Mouse (Mus musculus) cerebellum, postnatal 36 days (tissue): ENCODE results near the gene Dcaf12.

ENCODE experiments used
- DNase-seq, 2 experiments: peaks; one replicate each; pipeline ENCODE4 v3.0.0; 2021 to 2022; ENCODE audit warnings: mixed read lengths in 2 of 2

The Dcaf12 gene

DNA sequence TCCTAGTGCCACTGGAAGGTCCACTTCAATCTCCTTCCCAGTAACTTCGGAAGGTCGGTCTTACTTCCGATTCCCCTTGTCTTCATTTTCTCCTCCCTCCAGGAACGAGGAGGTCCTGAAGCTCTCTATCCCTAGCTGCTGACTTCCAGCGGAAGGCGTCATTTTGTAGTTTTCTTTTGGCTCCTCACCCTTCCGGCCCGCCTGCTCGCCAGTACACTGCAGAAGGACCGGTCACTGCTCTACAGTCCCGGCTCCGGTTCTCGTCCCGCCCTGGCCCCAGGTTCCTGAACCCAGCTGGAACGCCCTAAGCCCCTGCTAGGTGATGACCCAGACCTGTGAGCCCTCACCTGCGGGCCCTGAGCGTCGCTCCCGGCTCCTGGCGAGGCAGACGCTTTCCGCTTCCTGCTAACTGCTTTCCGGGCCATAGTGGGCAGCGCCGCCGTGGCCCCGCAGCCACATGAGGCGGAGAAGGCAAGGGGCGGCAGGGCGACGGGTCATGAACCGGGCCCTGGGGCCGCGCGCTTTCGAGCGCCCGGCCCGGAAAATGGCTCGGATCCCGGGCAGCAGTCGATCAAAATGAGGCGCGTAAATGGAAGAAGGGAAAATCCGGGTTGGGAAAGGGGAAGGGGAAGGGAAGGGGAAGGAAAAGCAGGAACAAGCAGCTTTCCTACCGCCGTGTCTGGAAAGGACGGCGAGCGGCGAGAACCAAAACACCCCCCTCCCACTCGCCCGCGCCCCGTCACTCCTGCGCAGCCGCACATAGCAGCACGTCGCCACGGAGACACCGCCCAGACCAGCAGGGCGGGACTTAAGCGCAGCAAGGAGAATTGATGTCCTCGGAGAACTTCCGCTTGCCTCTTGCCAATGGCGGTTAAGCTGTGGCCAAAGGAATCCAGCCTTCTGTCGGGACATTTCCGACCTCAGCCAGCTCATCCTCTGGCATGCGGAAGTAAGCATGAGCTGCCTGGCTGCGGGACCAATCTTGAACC lies at the start of gene Dcaf12:
Gene Dcaf12, minus strand, starts transcription at position 749 of the 989 bp plus-strand sequence.
- peak; percentile 92 to 95 for DNase-seq

DNA sequence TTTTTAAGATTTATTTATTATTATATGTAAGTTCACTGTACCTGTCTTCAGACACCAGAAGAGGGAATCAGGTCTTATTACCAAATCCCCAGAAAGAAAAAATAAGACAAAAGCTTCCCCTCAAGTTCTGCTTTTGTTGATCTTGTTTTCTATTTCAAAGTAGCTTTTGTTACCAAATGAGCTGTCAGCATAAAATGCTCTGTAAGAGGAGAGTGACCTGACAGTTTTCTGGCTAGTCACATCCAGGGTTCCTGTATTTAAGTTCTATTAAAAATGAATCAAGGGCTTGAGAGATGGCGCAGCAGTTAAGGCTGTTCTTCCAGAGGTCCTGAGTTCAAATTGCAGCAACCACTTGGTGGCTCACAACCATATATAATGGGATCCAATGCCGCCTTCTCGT lies 46.4 kb upstream of the Dcaf12 start:
- DNase-seq = no peak

DNA sequence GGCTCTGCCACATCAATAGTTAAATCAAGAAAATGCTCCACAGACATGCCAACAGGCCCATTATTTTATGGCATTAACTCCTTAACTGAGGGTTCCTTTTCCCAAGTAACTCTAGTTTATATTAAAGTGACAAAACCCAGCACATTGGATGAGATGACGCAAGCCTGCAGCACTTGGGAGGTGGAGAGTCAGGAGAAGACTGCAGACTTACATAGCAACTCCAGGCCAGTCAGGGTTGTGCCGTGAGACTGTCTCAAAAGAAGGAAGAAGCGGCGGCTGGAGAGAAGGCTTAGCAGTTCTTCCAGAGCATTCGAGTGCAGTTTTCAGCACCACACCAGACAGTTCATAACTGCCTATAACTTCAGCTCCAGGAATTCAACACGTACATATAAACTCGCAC lies 44.7 kb upstream of the Dcaf12 start:
- DNase-seq = no peak

DNA sequence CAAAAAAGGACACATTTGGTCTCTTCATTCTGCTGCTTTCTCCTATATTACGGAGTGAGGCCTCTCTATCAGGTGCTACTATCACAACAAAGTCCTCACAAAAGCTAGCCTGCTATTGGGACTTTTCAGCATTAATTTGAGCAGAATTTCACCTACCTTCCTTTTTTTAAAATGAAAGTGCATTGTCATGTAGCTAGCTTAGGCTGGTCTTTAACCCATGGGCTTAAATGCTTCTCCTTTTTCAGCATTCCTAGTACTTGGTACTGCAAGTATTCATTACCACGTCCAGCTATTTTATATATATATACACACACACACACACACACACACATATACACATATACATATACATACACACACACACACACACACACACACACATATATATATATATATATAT lies 44.0 kb upstream of the Dcaf12 start:
- DNase-seq = no peak

DNA sequence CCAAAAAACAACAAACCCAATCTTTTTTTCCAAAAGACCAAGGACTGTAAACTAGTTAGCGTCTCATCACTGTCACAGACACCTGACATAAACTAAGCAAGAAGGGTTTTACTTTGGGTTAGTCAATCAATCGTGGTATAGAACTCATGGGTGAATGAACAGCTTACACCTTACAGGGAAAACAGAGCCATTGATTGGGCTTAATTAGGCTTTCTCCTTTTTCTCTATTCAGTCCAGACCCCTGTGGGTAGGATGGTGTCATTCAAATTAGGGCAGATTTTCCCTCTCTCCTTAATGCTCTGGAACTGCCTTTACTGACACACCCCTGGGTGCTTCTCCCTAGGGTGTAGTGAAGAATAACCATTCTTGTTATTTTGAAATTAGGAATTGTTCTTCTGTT lies 42.5 kb upstream of the Dcaf12 start:
- DNase-seq = no peak

DNA sequence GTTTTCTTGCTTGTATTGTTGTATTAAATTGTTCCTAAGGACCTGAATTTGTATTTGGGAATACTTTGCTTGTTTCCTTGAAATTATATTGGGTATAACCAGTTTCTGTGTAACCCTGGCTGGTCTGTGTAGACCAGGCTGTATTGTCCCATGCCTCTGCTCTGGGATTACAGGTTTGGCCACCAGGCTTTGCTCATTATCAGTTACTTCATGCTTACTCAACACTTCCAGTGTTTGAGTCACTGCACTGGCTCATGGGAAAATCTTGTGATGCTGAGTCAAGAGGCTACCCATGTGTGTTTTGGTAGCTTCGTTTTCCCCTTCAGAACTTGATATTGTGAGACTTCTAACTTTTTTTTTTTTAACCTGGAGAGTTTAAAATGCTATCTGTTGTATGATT lies 38.6 kb upstream of the Dcaf12 start:
- no peak for DNase-seq

DNA sequence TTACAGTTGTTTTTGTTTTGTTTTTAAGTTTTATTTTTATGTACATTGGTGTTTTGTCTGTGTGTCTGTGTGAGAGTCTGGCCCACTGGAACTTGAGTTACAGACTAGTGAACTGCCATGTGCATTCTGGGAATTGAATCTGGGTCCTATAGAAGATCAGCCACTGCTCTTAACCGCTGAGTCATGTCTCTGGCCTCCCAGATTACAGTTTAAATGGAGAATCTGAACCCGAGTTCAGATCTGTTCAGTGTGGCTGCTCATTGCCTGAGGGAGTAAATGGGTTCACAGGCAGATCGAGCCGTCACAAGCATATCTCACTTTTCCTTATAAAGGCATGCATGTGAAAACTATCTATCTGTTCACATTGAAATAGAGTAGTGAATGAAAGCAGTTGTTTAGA lies 38.1 kb upstream of the Dcaf12 start:
- no peak for DNase-seq

DNA sequence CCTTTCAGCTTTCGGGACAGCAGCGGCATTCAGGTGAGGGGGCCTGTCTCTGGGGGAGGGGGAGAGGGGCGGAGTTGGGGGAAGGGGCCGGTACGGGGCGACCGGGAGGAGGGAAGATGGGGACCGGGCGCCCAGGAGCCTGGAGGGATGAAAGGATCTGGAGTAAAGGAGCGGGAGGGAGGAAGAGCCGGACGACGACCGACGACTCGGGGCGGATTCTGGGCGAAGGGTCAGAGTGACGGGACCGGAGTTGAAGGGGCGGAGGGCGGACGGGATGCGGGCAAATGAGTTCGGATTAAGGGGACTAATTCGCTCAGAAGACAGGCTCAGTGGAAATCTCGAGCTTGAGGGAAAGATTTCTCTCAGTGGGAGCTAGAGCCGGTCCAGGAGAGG lies 34.5 kb upstream of the Dcaf12 start:
- no peak for DNase-seq

DNA sequence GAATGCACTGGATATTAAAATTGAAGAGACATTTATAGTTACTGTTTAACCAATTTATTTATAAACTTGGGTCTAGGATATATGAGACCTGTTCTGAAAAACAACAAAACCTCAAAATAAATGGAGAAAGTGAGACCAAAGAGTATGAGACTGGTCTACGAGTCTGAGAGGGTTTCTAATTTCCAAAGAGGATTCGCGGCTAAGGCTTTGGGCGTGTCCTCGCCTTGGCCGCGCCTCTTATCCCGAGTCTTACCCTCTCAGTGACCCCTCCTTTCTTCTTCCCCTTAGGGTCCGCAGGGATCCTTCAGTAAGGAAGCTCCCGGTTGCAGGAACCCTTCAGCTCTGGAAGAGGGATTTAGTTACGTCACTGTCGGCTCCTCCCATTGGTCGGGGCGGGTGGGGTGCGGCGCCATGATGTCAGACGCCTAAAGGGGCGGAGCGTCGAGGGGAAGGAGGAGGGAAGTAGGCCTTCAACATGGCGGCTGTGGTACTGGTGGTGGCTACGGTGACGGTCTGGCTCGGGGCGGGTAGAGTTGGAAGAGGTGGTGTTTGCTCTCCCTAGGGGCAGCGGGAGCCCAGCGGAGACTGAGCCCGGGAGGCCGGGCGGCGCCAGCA lies 34.0 kb upstream of the Dcaf12 start, which contains the start of gene Ubap1:
Gene Ubap1, plus strand, starts transcription at position 413 of the 615 bp plus-strand sequence.
- DNase-seq = peak; percentile 89 to 93

DNA sequence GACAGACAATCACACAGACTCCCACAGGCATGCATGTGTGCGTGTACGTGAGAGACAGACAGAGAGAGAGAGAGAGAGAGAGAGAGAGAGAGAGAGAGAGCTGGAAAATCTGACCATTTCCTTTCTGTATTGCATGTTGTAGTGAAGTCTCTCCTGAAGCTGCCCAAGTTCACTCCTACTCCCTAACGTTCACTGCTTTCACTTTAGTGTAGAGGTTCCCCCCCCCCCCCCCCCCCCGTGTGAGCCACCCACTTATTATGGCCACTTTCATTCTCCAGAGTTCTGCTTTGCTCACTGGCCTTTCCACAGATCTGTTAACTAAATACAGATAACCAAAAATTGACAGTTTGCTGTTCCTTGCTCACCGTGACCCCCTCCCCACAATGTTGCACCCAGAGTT lies 33.1 kb upstream of the Dcaf12 start:
- no peak for DNase-seq

DNA sequence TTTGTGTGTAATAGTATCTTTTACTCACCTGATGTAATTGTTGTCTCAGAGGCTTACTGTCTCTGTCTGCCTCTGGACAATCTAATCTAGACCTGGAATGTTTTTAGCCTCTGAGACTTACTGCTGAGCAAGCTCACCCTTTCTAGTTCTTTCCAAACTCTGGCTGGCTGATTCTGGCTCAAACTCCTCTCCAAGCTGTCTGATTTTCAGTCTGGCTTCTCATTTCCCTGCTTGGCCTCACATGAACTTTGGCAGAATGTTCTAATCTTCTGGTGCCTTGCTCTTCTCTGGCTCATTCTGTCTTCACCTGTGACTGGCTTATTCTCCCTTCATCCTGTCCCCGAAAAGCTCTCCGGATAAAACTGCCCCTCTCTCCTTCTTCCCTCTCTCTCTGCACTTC lies 31.3 kb upstream of the Dcaf12 start:
- no peak for DNase-seq

DNA sequence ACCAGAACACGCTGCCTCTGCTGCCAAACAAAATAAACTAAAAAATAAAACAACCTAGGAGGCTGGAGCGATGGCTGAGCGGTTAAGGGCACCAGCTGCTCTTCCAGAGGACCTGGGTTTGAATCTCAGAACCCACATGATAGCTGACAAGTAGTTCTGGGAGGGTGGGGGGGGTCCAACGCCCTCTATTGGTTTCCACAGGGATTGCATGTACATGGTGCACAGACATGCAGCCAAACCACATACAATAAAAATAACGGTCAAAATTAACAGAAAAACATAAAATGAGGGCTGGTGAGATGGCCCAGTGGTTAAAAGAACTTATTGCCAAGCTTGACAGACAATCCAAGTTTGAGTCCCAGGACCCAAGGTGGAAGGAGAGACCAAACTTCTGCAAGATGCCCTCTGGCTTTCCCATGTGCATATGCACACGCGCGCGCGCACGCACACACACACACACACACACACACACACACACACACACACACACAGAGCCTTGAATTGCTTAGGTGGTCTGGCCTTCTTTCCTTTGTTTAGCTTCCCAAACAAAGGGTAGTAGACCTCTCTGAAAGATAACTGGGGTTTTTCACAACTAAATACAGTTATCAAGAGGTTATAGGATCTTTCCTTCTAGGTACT lies 26.3 kb upstream of the Dcaf12 start:
- no peak for DNase-seq

DNA sequence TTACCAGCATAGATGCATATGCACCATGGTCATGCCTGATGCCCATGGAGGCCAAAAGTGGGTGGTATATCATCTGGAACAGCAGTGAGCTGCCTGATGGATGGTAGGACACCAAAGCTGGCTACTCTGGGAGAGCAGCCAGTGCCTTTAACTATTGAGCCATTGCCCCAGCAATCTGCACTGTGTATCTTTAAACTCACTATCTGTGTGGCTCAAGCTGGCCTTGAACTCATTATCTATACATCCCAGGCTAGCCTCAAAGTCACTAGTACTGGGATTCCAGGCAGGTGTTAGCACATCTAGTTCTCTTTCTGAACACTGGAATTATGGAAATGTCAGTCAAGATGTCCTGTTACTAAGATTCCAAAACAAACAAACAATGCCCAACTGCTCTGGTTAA lies 21.9 kb upstream of the Dcaf12 start:
- no peak for DNase-seq

DNA sequence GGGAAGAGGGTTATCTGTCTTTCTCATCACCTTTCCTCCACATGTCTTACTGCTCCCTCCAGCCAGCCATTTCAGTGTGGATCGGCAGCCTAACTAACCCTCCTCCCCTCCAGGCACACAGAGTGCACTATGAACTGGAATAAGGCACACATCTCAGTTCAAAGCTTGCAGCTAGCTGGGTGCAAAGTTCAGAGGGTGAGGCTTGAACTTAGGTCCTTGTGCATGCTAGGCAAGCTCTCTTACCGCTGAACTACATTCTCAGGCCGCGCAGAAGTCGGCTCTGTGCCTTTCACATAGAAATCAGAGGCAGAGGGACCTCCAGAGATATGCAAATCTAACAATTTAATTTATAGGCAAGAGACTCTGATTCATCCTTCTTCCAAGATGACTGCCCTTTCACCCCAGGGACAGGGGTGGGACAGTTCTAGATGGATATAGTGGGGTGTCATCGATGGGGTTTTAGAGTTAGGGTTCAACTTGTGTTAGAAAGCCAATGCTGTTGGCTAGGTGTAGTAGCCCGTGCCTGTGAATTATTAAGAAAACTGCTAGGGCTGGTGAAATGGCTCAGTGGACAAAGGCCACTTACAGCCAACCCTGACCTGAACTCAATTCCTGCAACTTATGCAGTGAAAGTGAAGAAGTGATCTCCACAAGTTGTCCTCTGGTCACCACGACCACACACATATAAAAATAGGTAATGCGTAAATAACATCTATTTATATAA lies 17.2 kb upstream of the Dcaf12 start:
- DNase-seq = no peak

DNA sequence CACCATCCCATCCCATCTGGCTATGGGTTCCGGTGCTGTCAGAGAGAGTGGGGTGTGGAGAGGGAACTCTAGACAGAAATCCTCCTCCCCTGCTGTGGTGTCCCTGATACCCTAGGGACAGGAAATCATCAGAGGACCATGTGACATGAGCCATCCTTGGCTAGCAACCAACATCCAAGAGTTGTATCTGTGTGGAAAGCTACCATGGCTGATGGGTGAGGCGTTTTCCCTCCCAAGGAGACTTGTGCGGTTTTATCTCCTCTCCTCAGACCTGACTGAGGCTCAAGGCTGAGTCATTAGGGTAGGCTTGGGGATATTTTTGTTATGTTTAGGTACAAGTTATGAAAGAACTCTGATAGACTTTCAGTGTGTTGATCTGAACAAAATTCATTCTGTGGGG lies 16.4 kb upstream of the Dcaf12 start:
- DNase-seq = no peak

DNA sequence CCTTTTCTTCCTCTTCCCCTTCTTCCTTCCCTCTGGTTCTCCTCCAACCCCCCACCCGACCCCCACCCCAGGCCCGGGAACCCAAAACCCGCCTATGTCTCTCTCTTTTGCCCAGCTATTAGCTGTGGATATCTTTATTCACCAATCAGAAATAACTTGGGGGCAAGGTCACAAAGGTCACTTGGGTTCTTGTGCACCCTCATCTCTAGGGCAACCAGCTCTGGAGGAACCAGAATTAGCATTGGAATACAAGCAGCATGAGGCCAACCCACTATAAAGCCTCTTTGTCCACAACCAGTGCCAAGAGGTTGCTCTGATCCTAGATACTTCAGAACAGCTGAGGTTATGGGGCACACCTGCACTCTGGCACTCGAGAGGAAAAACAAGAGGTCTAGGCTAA lies 14.8 kb upstream of the Dcaf12 start:
- DNase-seq = no peak

DNA sequence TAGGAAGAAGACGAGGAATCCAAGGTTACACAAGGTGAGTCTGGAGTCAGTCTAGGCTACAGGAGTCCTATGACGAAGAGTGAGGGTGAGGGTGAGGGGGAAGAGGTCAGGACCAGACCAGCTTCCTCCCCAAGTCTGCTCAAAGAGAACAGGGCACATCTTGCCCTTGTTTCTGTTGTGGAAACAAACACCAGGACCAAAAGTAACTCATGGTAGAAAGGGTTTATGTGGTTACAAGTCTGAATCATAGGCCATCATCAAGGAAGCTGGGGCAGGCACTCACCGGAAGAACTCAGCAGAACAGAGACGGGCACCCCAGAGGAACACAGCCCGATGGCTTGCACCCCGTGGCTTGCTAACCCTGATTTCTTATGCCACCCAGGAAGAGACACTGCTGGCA lies 12.2 kb upstream of the Dcaf12 start:
- DNase-seq = no peak

DNA sequence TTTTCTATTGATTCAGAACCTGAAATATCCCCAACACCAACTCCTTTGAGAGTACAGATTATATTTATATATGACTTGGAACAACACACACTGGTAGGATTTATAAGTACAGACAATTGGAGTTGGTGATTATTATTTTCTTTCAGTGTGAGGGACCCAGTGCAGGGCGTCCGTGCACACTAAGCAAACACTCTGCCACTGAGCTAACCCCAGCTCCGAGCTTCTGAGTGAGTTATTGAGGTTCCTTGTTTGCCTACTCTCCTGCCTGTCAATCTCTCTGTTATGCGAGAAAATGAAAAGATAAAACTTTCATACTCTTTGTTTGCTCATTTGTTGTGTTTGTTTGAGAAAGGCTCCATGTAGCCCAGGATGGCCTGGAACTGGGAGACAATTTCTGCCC lies 6.3 kb upstream of the Dcaf12 start:
- no peak for DNase-seq

DNA sequence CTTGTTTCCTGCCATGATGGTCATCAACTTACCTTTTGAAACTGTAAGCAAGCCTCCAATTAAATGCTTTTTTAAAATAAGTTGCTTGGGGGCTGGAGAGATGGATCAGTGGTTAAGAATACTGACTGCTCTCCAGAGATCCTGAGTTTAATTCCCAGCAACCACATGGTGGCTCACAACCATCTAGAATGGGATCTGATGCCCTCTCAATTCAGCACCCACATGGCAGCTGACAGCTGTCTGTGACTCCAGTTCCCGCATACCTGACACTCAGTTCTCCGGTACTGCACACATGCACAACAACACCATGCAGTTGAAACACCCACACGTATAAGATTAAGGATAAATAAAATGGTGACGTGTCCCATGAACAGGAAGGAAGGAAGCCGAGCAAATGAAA lies 3.6 kb upstream of the Dcaf12 start:
- DNase-seq = no peak

DNA sequence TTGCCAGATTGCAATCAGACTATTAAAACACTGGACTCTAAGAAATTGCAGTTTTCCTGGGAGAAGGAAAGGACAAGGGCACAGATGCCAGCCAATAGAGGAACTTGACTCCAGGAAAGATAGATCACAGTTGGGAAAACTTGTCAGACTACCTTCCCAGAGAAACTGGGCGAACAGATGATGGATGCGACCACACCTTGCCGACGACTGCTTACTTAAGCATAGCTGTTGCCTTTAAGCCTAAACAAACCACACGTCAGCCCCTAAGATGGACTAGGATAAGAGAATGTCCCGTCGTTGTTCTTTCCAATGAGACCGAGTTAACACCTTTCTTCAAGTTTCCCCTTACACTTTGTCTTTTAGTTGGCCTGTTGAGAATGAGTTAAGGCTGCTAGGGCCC lies 484 bp upstream of the Dcaf12 start:
- DNase-seq = no peak

DNA sequence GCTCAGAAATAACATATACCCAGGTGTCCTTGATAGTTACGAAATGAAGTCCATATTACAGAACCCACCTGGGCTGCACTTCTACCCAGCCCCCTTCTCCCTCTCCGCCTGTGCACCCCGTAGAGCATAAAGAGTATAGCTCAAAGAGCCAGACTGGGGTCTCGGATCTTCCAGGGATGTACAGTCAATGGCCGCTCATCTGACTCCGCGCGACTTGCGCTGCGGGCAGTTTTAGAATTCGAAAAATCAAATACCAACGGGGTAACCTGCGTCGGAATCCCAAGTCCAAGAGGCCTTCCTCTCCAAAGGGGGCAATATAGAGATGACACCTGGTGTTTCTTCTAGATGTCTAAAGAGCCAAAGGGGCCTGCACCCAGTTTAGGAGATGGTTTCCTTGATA lies 967 bp downstream of the Dcaf12 start:
- DNase-seq = no peak

DNA sequence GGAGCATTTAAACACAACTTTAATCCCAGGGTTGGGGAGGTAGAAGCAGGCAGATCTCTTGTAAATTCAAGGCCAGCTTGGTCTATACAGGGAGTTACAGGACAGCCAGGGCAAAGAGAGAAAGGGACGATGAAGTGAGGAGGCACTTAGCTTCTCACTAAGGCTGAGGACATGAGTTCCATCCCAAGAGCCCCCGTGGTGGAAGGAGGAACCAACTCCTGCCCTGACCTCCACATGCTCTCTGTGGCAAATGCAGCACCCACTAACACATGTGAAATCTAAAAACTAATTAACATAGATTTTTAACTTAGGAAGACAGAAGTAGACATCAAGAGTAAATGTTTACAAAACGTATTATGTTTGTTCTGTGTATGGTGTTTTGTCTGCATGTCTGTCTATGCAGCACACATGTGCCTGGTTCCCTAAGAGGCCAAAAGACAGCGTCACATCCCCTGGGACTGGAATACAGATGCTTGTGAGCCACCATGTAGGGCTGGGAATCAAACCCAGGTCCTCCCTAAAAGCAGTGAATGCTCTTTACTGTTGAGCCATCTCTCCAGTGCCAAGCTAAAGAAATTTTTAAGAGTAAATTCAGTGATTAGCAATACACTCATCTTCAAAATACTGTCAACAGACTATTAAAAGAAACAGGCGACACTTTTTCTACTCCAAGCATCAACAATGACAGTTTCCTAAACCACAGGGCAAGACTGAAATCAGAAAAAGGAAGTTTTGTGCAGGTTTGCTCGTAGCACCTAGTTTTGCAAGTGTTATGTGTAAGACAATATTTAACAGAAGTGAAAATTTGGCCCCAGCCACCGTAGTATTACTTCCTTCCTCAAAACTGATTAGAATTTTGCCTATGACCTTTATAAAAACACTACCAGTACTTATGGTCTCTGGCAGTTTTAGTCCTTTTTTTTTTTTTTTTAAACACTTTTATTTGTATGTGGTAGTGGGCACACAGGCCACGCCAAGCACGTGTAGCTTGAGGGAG lies 3.8 kb downstream of the Dcaf12 start:
- DNase-seq = no peak
